Mouse (Mus musculus) embryonic fibroblast, embryonic 13.5 days (primary cell): Measurements from ENCODE around the gene Ufd1. TPM values are rescaled to one million over a fixed set of nuclear protein-coding genes. Genes with fewer than 3 reads are reported as not detected.
A peak's percentile ranks its signal among the peaks of the same experiment; 100 is the strongest.

ENCODE experiments used
- H3K27ac ChIP-seq: 2 replicates; pipeline ENCODE4 v1.5.1; 2012; ENCODE audit warnings: low read length, control low read depth, inconsistent platforms; ENCODE audit not compliant: insufficient read depth
- H3K4me1 ChIP-seq: 2 replicates; pipeline ENCODE4 v1.6.1; 2011; ENCODE audit warnings: low read length; ENCODE audit not compliant: control insufficient read depth, insufficient read depth
- H3K4me3 ChIP-seq: 2 replicates; pipeline ENCODE4 v1.5.1; 2011; ENCODE audit warnings: mild to moderate bottlenecking, control low read depth, low read length; ENCODE audit not compliant: insufficient read depth
- CTCF ChIP-seq: IDR thresholded peaks from 2 replicates; pipeline ENCODE4 v1.5.1; 2011; ENCODE audit warnings: mild to moderate bottlenecking, control low read depth, low read length, moderate library complexity, borderline replicate concordance; ENCODE audit not compliant: insufficient read depth
- POLR2A ChIP-seq: IDR thresholded peaks from 2 replicates; pipeline ENCODE4 v1.6.1; 2011; ENCODE audit warnings: low read depth, mild to moderate bottlenecking, control low read depth, low read length, moderate library complexity
- polyA plus RNA-seq: library from polyadenylated mRNA; stranded (reverse); fragments of >200 nt; gene quantifications from 2 replicates; pipeline ENCODE4 v1.2.4, GENCODE M21; 2011; ENCODE audit warnings: low read depth; ENCODE audit not compliant: missing spikeins, insufficient read length

Gene Ufd1
- polyA plus RNA-seq, 1 experiment: 89.6 TPM

- Histone ChIP-seq H3K4me3 (no peak overlapping the region), H3K4me1 (no peaks in the 10 kb centered on the region), H3K27ac (no peak overlapping the region)
- no peak for TF ChIP-seq POLR2A
Observed at GRCm38 (mm10) chr16:18781810-18782209, 29.8 kb upstream of the Ufd1 start.

- no peak overlapping the region for H3K4me3 ChIP-seq
- H3K27ac ChIP-seq: no peak overlapping the region
- peaks cover 16% of the 10 kb centered on the region for H3K4me1 ChIP-seq
- TF ChIP-seq POLR2A: no peak
- no peak for TF ChIP-seq CTCF
Observed at GRCm38 (mm10) chr16:18785025-18785424, 26.6 kb upstream of the Ufd1 start.

- TF ChIP-seq CTCF: no peak
- no peak for TF ChIP-seq POLR2A
- no peak overlapping the region for H3K4me3 ChIP-seq
Observed at GRCm38 (mm10) chr16:18785485-18785884, 26.1 kb upstream of the Ufd1 start.

GRCm38 (mm10) chr16:18786652-18787051 is 24.9 kb upstream of the Ufd1 start:
- H3K4me3 ChIP-seq: no peak overlapping the region
- no peak overlapping the region for H3K27ac ChIP-seq
- H3K4me1 ChIP-seq: peaks cover 16% of the 10 kb centered on the region
- TF ChIP-seq CTCF (no peak), POLR2A (no peak)

More at GRCm38 (mm10) chr16:18785485-18785884, 26.1 kb upstream of the Ufd1 start:
- H3K4me1 ChIP-seq: peaks cover 16% of the 10 kb centered on the region
- H3K27ac ChIP-seq: no peak overlapping the region

- H3K27ac ChIP-seq: peak overlapping the region; percentile 72; the same call in 1 of the 2 replicates
- TF ChIP-seq CTCF (no peak), POLR2A (no peak)
- peaks cover 16% of the 10 kb centered on the region for H3K4me1 ChIP-seq
- H3K4me3 ChIP-seq: no peak overlapping the region
Observed at GRCm38 (mm10) chr16:18788627-18789406, 22.8 kb upstream of the Ufd1 start.

GRCm38 (mm10) chr16:18795223-18795899 is 16.2 kb upstream of the Ufd1 start:
- H3K27ac ChIP-seq: peak overlapping the region; percentile 64
- H3K4me3 ChIP-seq: no peak overlapping the region
- TF ChIP-seq CTCF: no peak
- no peak for TF ChIP-seq POLR2A
- peaks cover 11% of the 10 kb centered on the region for H3K4me1 ChIP-seq

GRCm38 (mm10) chr16:18796645-18797044 is 14.9 kb upstream of the Ufd1 start:
- H3K4me3 ChIP-seq: no peak overlapping the region
- no peak overlapping the region for H3K27ac ChIP-seq
- peaks cover 11% of the 10 kb centered on the region for H3K4me1 ChIP-seq
- no peak for TF ChIP-seq POLR2A

- no peak overlapping the region for H3K4me3 ChIP-seq
- no peak for TF ChIP-seq CTCF
- no peak for TF ChIP-seq POLR2A
- H3K4me1 ChIP-seq: peaks cover 11% of the 10 kb centered on the region
- H3K27ac ChIP-seq: no peak overlapping the region
Observed at GRCm38 (mm10) chr16:18798151-18798550, 13.4 kb upstream of the Ufd1 start.

- Histone ChIP-seq H3K4me1 (peaks cover 11% of the 10 kb centered on the region), H3K4me3 (no peak overlapping the region), H3K27ac (no peak overlapping the region)
- no peak for TF ChIP-seq POLR2A
- TF ChIP-seq CTCF: peak; percentile 89
Observed at GRCm38 (mm10) chr16:18798841-18799240, 12.7 kb upstream of the Ufd1 start.

- no peaks in the 10 kb centered on the region for H3K4me1 ChIP-seq
- no peak overlapping the region for H3K4me3 ChIP-seq
- TF ChIP-seq POLR2A (no peak), CTCF (no peak)
- H3K27ac ChIP-seq: no peak overlapping the region
Observed at GRCm38 (mm10) chr16:18805746-18806145, 5.8 kb upstream of the Ufd1 start.
